Mouse (Mus musculus) urinary bladder, postnatal 14 days (tissue): ENCODE results near the gene Qrsl1.
A peak's percentile ranks its signal among the peaks of the same experiment; 100 is the strongest.
"Not testable (repeated sequence)": the region's sequence is repeated elsewhere in the genome, so short reads cannot be mapped to it uniquely, and the experiment has no call there.

Source experiments
- DNase-seq: peaks from one replicate; pipeline ENCODE4 v3.0.0; 2021; ENCODE audit warnings: low spot score

Qrsl1 gene

DNA sequence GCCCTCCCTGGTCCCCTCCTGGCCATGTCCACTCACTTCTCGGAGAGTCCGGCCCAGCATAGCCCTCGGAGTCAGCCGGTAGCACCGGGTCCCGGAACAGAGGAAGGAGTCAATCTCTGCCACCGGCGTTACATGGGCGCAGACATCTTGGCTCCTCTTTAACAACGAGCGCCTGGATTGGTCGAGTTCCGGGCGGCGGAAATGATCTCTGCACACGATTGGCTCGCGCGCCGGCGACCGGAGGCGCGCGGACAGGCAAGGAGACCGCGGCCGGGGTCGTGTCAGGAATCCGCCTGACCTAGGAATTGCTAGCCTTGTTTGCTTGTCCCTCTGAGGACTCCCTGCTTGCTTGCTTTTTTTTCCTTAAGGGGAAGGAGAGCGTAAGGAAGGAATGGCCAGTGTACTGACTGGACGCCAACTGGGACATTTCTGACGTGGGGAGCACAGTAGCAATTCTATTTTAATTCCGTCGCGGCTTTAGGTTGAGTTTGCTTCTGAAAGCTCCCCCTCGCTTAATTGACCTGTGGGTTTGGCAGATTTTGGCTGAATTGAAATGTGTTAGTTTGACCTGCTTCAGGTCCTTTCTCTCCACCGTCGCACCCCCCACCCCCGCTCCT, at the start of gene Qrsl1, which contains the start of gene Rtn4ip1:
TSS of gene Qrsl1 (minus strand) at position 168 of the 617 bp plus-strand sequence.
TSS of gene Rtn4ip1 (plus strand) at position 230 of the 617 bp plus-strand sequence.
- peak; percentile 93 for DNase-seq

DNA sequence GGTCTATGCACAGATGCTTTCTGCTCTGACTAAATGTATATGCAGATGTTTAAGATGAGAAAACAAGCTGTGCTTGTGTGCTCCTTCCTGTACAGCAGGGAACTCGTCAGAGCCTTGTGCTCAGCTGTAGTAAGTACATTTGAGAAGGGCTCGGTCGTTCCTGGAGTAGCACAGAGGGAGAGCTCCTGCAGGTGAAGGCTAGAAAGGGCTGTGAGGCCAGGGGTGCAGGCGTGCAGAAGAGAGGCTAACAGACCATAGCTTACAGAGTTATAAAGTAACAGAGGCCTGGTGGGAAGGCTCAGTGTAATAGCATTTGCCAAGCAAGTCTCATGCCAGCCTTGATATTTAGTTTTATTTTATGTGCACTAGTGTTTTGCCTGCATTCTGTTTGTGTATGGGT, 43.9 kb upstream of the Qrsl1 start:
- DNase-seq, result no peak

DNA sequence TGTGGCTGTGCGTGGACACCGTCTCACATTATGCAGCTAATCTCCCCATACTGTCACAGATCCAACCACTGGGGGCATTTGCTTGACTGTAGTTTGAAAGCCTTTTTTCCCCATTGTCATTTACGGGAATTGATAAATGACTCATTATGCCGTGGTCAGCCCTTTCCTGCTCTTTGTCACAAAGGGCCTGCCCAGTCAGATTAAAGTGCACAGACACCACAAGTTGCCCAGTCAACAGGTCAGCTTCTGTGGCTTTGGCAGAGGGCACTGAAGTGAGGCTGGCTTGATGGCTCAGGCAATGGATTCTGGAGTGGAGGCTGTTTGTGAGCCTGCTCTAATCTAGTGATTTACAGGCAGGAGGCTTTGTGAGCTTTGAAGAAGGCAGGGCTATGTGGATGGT, 42.2 kb upstream of the Qrsl1 start:
- DNase-seq, result no peak

- DNase-seq, result no peak
These were observed 37.7 kb upstream of the Qrsl1 start for GRCm38 (mm10) chr10:43939136-43939662.

GRCm38 (mm10) chr10:43928596-43928995, 27.1 kb upstream of the Qrsl1 start:
- DNase-seq, result no peak

DNA sequence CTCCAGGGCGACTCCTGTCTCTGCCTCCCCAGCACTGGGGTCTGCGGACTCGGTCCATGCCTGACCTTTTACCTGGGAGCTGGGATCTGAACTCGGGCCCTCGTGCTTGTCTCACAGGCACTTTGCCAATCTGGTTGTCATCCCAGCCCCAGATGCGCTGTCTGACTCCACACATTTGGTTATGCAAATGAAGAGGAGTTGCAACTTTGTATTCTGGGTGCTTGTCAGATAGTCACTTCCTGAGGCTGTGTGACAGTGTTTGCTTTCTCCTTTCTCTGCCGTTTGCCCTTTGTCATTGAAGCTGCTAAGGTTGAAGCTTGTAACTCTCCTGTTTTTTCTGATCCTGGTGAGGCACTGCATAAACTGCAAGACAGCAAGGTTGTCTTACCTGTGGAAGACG, 26.2 kb upstream of the Qrsl1 start:
- DNase-seq, result no peak

DNA sequence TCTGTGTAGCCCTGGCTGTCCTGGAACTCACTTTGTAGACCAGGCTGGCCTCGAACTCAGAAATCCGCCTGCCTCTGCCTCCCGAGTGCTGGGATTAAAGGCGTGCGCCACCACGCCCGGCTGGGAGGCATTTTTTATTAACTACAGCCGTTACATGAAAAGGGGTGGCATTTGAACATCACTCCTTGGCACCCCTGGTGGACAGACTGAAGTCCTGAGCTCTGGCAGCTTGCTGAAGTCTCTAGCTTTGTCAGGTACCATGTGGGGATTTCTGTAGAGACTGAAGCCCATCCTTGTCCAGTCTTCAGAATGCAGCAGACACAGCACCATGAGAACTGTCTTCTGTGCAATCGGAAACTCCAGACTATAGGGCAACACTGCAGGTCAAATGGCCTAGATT, 24.2 kb upstream of the Qrsl1 start:
- not testable (repeated sequence) for DNase-seq

GRCm38 (mm10) chr10:43923096-43923495, 21.6 kb upstream of the Qrsl1 start:
- DNase-seq, result no peak

GRCm38 (mm10) chr10:43918696-43919608, 17.4 kb upstream of the Qrsl1 start:
- DNase-seq, result peak; percentile 87

DNA sequence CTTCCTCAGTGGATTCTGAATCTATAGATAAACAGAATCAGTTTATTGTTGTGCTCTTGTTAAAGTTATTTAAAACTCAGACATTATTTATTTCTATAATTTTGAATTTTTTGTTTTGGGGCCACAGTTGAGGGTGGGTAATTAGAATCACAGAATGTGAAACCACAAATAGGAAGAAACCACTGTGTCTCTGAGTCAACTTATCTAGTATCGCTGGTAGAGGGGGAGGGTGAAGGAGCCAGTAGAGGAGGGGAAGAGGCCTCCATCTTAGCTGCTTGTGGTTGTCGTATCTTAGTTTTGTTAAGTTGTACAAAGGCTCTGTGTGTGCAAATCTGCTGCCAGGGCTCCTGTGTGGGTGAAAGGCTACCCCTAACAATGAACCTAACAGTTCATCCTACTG, 15.2 kb upstream of the Qrsl1 start:
- no peak for DNase-seq

GRCm38 (mm10) chr10:43916181-43916580, 14.6 kb upstream of the Qrsl1 start:
- no peak for DNase-seq

DNA sequence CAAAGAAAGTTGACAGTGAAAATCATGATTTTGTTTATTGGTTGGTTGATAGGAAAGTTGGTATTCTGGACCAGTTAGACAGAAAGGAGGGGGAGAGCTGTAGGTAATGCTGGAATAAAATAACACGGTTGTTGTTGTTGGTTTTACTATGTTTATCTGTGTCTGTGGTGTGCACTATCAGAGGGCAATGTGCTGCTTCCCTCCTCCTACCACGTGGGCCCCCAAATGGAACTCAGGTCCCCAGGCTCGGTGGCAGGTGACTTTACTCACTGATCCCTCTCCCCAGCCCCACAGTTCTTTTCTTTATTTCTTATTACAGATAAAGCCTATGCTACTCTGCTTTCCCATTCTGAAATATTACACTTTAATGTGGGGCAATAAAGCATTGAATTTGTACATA, 10.7 kb upstream of the Qrsl1 start:
- DNase-seq, result no peak

GRCm38 (mm10) chr10:43910873-43911142, 9.3 kb upstream of the Qrsl1 start:
- no peak for DNase-seq

GRCm38 (mm10) chr10:43910032-43910872, 8.7 kb upstream of the Qrsl1 start:
- DNase-seq, result no peak

GRCm38 (mm10) chr10:43904569-43904968, 3.0 kb upstream of the Qrsl1 start:
- no peak for DNase-seq

DNA sequence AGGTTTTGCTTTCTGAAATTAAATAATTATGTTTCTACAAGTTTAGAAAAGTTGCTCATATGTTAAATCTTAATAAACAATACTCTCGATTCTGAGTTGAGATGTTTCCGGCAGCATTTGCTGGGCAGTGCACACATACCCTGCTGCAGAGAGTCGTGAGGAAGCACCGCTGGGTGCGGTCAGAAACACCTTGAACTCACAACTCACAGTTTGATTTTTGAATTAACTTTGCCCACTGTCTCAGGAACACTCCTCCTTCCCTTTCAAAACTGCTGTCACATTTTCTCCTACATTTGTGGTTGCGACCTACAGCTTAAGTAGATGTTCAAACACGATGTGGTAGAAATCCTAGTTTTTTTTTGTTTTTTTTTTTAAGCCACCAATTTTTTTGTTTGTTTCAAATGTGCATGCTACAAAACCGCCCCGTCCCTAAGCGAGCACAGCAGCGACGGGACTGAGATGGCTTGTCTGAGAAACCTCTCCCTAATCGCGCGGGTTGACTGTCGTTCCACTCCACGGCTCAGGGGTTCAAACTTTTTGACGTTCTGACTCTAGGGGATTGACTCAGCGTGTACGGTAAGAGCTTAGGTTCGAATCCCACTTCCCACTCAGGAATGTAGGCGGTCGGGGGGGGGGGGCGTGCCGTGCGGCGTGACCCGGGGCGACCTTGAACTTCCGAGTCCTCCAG, 518 bp downstream of the Qrsl1 start:
- no peak for DNase-seq

- no peak for DNase-seq
These were observed 3.3 kb downstream of the Qrsl1 start for GRCm38 (mm10) chr10:43898276-43898675.

GRCm38 (mm10) chr10:43896065-43896464, 5.5 kb downstream of the Qrsl1 start:
- DNase-seq, result no peak

GRCm38 (mm10) chr10:43892971-43893370, 8.6 kb downstream of the Qrsl1 start:
- DNase-seq, result no peak

DNA sequence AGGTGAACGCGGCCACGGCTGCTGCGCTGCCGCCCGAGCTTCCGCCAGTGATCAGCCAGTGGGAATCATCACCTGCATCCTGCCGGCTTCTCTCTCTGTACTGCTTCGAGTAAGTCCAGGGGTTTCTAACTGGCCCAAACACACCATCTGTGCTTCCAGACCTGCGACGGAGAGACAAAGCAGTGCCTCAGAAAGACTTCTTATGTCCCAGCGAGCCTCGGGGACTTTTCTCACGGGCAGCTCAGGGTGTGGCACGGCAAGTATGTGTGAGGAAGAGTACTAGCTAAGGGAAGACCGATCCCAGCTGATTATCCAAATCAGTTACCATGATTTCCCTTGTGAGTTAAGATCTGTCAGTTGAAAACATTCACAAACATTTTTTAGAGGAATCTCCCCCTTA, 12.6 kb downstream of the Qrsl1 start:
- no peak for DNase-seq

DNA sequence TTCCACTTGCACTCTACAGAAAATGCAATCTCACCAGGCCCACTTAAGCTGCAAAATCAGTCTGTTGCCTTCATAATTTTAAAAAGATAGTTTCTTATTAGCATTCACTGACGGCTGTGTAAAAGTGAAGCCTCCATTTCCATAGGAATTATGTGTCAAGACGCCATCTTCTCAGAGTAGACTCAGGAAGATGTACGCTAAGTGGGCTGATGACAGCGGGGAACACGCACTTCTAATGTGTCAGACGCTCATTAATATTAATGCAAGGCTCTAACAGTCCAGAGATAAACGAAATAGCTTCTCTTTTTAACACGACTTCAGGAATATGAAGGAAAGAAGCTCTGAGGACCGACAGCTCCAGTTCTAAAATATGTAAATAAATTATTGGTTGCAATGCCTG, 13.9 kb downstream of the Qrsl1 start:
- no peak for DNase-seq

DNA sequence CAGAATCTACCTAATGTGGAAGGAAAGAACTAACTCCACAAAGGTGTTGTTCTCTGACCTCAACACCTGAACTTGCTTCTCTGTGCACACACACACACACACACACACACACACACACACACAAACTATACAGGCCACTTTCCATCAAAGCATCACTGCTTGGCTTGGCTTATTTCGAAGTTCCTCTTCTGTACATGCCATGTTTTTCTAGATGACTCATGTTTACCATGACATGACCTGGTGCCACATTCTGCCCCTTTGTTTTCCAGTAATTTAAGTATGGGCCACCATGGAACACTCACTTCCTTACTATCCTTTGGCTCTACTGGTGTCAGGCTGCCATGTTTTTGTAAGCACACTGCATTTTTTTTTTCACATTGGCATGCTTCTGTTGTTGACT, 30.1 kb downstream of the Qrsl1 start:
- no peak for DNase-seq
